Mouse (Mus musculus) ES-E14 (cell line): ENCODE data around the gene Nxph3.

Experiments
- CHD2 ChIP-seq: IDR thresholded peaks from 2 replicates; pipeline ENCODE4 v1.6.1; 2014; ENCODE audit warnings: mild to moderate bottlenecking, low read depth, low read length, inconsistent platforms
- HCFC1 ChIP-seq: IDR thresholded peaks from 2 replicates; pipeline ENCODE4 v1.6.1; 2012; ENCODE audit warnings: low read length, inconsistent platforms, borderline replicate concordance; ENCODE audit not compliant: insufficient read depth
- MAFK ChIP-seq: IDR thresholded peaks from 2 replicates; pipeline ENCODE4 v1.6.1; 2014; ENCODE audit warnings: mild to moderate bottlenecking, low read depth, low read length, inconsistent platforms; ENCODE audit not compliant: insufficient read depth
- ZC3H11A ChIP-seq: IDR thresholded peaks from 2 replicates; pipeline ENCODE4 v1.6.1; 2012; ENCODE audit warnings: low read depth, mild to moderate bottlenecking, inconsistent platforms, low read length, borderline replicate concordance
- ZNF384 ChIP-seq: IDR thresholded peaks from 2 replicates; pipeline ENCODE4 v1.6.1; 2012; ENCODE audit warnings: low read depth, low read length, inconsistent platforms

- no peak for TF ChIP-seq MAFK
- no peak for TF ChIP-seq CHD2
- no peak for TF ChIP-seq HCFC1
- TF ChIP-seq ZNF384, result no peak
- no peak for TF ChIP-seq ZC3H11A
Measured at GRCm38 (mm10) chr11:95492256-95492655, 22.1 kb downstream of the Nxph3 start.
